Mouse (Mus musculus) hindlimb bud, embryonic 11.5 days (tissue): ENCODE results near the gene Itgal.

Experiments
- DNase-seq: peaks from one replicate; pipeline ENCODE4 v3.0.0-alpha.2; 2012; ENCODE audit warnings: low read depth, low spot score; ENCODE audit errors: extremely low spot score

Gene Itgal

DNA sequence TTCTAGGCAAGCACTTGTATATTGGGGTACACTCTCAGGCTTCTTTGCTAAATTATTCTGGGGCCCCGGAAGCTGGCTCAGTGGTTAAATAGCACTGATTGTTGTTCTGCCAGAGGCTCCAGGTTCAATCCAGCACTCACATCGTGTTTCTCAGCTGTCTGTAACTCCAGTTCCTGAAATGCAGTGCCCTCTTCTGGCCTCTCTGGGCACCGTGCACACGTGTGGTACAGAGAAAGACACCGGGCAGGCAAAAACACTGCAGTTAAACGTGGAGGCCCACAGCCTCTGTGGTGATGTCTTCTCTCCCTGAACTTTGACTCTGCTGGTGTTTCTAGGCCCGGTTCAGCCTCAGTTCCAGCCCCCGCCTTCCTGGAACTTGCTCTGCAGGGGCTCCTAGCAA lies 17.7 kb upstream of the Itgal start:
- DNase-seq, result no peak

DNA sequence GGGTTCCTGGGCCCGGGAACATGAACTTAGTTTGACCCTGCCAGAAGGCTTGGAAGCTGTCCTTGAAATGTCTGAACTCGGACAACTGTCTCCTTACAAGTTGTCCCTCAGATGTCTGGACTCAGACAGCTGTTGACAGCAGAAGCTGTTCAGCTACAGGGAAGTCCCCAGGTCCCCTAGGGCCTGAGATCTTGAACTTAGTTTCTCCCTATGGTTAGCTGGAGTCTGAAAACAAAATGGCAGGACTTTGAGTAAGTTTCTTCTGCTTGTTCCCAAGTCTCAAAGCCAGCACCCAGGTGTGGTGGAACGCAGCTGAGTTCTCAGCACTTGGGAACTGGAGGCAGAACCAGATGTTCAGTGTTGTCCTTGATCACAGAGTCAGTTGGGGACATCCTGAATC lies 16.0 kb upstream of the Itgal start:
- DNase-seq, result no peak

DNA sequence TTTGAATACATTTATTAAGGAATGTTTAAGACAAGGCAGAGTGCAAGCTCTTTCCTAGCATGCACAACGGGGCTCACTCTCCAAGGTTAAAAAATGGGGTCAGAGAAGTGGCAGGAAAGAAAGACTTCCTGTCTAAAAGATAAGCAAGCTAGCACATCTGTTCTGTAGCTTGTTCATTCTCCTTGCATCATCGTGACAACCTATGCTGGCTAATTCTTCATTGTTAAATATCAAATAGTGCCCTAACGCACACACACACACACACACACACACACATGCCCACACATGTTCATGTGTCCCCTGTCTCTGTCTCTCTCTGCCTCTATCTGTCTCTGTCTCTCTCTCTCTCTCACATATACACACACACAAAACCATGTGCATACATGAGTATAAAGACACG lies 14.9 kb upstream of the Itgal start:
- DNase-seq, result no peak

GRCm38 (mm10) chr7:127282190-127282589 lies 13.9 kb upstream of the Itgal start:
- no peak for DNase-seq

GRCm38 (mm10) chr7:127285154-127285553 lies 10.9 kb upstream of the Itgal start:
- no peak for DNase-seq

DNA sequence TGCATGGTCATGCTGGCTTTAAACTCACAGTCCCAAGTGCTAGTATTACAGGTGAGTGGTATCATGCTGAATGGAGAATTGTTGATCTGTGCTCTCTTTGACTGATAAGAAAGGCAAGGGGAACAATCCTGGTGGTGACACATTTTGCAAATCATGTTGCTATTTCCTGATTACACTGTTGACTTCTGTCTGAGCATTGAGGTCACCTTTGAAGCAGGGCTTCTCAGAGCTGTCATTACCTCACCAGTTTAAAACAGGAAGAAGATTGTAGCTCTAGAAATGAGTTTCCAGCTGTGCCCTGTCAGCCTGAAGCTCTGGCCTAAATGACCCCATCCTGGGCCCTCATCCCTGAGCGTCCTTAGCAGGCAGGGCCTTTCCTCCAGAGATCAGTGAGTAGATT lies 8.1 kb upstream of the Itgal start:
- no peak for DNase-seq

- DNase-seq, result no peak
Observed at GRCm38 (mm10) chr7:127289306-127289705, 6.8 kb upstream of the Itgal start.

- no peak for DNase-seq
Observed at GRCm38 (mm10) chr7:127290142-127290541, 5.9 kb upstream of the Itgal start.

GRCm38 (mm10) chr7:127296786-127297555 lies 911 bp downstream of the Itgal start:
- DNase-seq, result no peak

DNA sequence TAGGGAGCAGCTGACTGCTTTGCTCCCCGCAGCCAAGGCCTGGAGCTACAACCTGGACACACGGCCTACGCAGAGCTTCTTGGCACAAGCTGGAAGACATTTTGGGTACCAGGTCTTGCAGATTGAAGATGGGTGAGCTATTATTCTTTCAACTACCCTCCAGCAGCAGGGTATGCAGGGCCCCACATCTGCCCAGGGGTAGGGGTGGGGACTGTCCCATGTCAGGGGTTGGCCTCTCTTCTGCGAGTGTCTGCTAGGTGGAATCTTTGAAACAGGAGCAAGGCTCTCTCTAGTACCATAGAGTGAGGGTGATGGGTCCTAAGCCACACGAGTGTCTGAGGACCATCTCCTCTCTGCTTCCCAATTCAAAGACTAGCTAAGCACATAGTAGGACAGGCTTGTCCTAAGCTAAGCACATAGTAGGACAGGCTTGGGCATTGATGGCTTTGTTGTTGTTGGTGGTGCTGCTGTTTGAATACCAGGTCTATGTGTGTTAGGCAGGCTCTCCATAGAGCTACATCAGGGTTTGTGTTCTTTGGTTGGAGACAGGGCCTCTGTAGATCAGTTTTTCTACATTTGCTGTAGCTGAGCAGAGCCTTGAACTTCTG lies 1.6 kb downstream of the Itgal start:
- no peak for DNase-seq

DNA sequence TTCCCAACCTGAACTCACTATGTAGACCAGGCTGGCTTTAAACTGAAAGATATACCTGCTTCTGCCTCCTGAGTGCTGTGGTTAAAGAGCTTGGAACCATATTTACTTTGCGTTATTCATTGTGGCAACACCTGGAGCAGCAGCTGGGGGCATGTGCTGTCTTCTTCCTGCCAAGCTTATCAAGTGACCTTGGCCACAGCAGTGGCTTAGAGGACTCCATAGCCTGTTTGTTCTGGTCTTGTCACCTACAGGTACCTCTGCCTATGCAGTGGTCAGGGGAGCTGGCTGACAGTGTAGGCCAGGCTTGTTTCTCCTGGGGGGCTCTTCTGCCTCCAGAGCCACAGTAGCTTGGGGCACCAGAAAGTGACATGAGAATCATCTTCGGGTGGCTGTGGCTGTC lies 12.4 kb downstream of the Itgal start:
- DNase-seq, result no peak

GRCm38 (mm10) chr7:127308887-127309286 lies 12.8 kb downstream of the Itgal start:
- DNase-seq, result peak; percentile 56

DNA sequence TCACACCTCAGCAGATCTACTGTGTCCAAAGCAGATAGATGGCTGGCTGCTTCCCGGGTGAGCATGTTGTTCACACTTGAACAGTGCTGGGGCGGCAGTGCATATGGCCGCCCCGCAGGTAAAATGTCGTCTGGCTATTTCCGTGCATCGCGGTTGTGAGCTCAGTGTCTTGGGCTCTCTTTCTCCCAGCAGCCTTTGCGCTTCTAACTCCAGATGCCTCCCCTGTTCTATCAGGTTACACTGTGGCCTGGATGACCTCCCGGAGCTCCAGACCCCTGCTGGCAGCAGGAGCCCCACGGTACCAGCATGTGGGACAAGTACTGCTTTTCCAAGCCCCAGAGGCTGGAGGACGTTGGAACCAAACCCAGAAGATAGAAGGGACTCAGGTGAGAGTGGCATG lies 13.9 kb downstream of the Itgal start:
- DNase-seq, result no peak

DNA sequence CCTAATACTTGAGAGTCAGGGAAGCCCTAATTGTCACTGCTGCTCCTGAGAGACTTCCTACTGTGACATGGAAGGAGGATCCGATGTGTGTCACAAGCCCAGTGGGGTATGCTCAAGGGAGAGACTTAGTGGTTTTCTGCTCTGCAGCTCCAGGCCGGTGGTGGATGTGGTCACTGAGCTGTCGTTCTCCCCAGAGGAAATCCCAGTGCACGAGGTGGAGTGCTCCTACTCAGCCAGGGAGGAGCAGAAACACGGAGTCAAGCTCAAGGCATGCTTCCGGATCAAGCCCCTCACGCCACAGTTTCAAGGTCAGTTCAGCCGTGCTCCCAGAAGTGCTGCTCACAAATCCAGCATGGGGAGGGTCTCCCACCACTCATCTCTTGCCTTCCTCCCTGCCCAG lies 17.9 kb downstream of the Itgal start:
- no peak for DNase-seq

- DNase-seq, result no peak
Observed at GRCm38 (mm10) chr7:127321106-127321505, 25.0 kb downstream of the Itgal start.

GRCm38 (mm10) chr7:127322085-127322484 lies 26.0 kb downstream of the Itgal start:
- DNase-seq, result no peak

- no peak for DNase-seq
Observed at GRCm38 (mm10) chr7:127324944-127325343, 28.9 kb downstream of the Itgal start.

DNA sequence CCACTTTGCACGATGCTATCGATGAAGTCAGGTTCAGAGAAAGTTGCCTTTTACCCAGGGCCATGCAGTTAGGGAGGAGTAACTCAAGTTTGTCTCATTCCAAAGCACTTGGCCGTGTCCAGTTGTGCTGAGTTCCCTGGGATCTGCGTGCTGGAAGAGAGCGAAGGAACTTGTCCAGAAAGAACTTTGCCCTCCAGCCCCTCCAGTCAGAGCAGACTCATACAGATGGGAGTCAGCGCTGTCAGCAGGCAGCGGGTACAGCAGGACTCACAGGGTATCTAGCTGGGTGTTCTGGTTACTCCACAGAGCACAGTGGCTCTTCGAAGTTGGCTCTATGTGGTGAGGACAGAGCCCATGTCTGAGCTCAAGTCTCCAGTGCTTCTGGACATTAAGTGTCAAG lies 29.5 kb downstream of the Itgal start:
- DNase-seq, result no peak

- DNase-seq, result no peak
Observed at GRCm38 (mm10) chr7:127326685-127327084, 30.6 kb downstream of the Itgal start.

DNA sequence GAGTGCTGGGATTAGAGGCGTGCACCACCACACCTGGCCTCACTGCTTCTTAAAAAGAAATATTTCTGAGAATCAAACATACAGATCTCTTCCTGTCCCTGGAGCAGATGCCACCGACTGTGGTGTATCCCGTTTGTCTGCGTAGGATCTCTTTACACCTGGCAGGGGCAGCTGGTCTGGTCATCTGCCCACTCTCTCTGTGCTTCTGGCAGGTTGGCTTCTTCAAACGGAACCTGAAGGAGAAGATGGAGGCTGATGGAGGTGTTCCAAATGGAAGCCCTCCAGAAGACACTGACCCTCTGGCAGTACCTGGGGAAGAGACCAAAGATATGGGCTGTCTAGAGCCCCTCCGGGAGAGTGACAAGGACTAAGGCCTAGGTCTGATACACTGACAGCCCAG lies 37.2 kb downstream of the Itgal start:
- no peak for DNase-seq

GRCm38 (mm10) chr7:127335604-127336003 lies 39.5 kb downstream of the Itgal start:
- DNase-seq, result no peak

- DNase-seq, result no peak
Observed at GRCm38 (mm10) chr7:127337636-127338035, 41.6 kb downstream of the Itgal start.

- DNase-seq, result no peak
Observed at GRCm38 (mm10) chr7:127341356-127341755, 45.3 kb downstream of the Itgal start.
